Mouse (Mus musculus): Measurements from ENCODE around the gene Serpinb1a.

DNA sequence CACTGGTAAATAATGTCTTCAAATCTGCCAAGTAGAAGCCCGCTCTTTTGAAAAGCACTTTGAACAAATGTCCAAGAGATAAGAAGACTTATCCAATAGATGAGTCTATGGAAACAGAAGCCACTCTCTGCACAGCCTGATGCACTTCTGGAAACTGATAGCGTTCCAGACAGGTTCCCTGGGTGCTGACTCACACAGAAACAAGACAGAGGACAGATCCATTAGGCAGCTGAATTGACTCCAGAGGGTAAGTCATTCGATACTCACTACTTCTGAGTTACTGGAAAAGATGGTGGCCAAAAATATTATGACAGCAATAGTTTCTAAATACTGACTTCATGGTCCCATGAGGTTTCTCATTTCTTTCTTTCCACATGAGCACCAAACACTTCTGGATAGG, 9.8 kb upstream of the Serpinb1a start:
- TF ChIP-seq CTCF (IDR thresholded peaks at IDR 0.05; ENCODE audit: low read depth) (no peak), EP300 (IDR thresholded peaks at IDR 0.05; ENCODE audit: low read depth) (no peak)
